Mouse (Mus musculus) CD8-positive naive resting alpha-beta T cell, adult 2 months (primary cell): ENCODE results near the gene Iltifb.
A peak's percentile ranks its signal among the peaks of the same experiment; 100 is the strongest.
"Not testable (repeated sequence)": the region's sequence is repeated elsewhere in the genome, so short reads cannot be mapped to it uniquely, and the experiment has no call there.

Experiments used
- DNase-seq, 2 experiments: peaks; one replicate each; pipeline ENCODE4 v3.0.0; 2022; ENCODE audit warnings: low read depth in 2 of 2, low spot score in 2 of 2

Gene Iltifb

DNA sequence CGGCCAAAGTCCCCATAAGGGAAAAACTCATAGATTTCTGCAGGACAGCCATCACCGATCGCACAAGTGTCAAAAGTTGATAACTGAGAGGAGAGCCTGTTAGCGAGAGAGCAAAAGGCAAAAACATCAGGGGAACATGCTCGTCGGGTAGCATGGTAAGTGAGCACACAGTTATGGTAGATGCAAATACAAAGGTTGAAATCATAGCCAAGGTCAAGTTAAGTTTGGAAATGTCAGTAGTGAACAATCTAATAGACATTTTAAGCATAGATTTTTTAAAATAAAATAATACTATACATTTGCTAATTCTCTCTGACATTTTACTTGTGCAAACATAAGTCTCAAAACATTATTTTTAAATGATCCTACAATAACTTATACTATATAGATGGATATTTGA lies at the start of gene Iltifb:
Gene Iltifb (minus strand): TSS at position 101 of the 400 bp plus-strand sequence.
- no peak for DNase-seq

DNA sequence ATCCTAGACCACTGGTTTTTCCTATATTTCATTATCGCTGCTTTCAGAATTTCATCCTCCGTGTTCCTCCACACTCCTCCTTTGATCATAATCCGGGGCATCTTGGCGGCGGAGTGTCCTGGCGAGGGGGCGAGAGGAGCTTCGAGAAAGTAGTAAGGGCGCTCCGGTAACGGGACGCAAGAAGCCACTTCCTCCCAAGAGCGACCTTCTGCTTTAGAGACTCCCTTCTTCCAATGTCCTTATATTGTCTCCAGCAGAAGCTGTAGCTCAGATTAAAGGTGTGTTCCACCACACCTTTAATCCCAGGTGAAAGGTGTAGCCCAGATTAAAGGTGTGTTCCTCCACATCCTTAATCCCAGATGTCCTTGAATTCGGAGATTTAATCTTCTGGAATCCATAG lies 48.3 kb upstream of the Iltifb start, which contains the start of gene Gm9046:
Gene Gm9046 (minus strand): TSS at position 101 of the 400 bp plus-strand sequence.
- DNase-seq = not testable (repeated sequence)

DNA sequence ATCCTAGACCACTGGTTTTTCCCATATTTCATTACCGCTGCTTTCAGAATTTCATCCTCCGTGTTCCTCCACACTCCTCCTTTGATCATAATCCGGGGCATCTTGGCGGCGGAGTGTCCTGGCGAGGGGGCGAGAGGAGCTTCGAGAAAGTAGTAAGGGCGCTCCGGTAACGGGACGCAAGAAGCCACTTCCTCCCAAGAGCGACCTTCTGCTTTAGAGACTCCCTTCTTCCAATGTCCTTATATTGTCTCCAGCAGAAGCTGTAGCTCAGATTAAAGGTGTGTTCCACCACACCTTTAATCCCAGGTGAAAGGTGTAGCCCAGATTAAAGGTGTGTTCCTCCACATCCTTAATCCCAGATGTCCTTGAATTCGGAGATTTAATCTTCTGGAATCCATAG lies 42.9 kb upstream of the Iltifb start, which contains the start of gene Gm9045:
Gene Gm9045 (minus strand): TSS at position 101 of the 400 bp plus-strand sequence.
- not testable (repeated sequence) for DNase-seq

DNA sequence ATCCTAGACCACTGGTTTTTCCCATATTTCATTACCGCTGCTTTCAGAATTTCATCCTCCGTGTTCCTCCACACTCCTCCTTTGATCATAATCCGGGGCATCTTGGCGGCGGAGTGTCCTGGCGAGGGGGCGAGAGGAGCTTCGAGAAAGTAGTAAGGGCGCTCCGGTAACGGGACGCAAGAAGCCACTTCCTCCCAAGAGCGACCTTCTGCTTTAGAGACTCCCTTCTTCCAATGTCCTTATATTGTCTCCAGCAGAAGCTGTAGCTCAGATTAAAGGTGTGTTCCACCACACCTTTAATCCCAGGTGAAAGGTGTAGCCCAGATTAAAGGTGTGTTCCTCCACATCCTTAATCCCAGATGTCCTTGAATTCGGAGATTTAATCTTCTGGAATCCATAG lies 37.5 kb upstream of the Iltifb start, which contains the start of gene Gm9044:
Gene Gm9044 (minus strand): TSS at position 101 of the 400 bp plus-strand sequence.
- DNase-seq = not testable (repeated sequence)

DNA sequence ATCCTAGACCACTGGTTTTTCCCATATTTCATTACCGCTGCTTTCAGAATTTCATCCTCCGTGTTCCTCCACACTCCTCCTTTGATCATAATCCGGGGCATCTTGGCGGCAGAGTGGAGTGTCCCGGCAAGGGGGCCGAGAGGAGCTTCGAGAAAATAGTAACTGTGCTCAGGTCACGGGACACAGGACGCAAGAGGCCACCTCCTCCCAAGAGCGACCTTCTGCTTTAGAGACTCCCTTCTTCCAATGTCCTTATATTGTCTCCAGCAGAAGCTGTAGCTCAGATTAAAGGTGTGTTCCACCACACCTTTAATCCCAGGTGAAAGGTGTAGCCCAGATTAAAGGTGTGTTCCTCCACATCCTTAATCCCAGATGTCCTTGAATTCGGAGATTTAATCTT lies 32.0 kb upstream of the Iltifb start, which contains the start of gene Gm9040:
Gene Gm9040 (minus strand): TSS at position 101 of the 400 bp plus-strand sequence.
- not testable (repeated sequence) for DNase-seq

DNA sequence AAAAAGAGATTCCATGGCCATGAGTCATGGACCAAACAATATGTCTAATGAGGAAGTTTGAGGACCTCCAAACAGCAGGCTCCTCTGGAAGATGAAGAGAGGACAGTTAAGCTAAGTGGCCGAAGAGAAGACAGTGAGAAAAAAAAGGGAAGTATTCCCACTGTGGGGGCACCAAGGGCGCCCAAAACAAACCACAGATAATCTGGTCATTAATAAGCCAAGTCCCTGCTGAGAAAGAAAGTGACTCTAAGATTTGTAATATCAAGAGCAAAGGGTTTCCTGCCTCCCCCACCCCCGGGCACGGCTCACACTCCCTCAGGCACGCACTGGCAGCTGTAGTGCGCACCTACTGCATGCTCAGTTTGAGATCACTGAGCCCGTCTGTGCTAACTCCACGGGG lies 24.2 kb upstream of the Iltifb start:
- DNase-seq = no peak

DNA sequence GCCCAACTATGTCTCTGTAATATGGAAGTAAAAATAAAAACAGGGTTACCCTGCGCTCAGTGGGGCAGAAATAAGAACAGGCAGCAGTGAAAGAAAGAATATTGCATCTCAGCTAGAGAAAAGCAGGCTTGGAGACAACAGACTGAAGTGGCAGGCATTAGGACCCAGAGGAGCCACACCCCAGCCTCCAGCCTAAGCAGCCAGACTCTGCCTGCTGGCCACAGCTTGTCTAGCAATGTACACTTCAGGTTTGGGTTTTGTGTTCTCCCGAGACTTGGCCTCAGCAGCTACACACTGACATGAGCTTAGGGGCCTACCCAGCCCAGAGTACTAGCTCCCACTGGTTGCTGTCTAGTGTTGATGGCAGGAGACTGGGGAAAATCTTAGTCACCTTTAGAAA lies 7.3 kb upstream of the Iltifb start:
- DNase-seq = not testable (repeated sequence)

DNA sequence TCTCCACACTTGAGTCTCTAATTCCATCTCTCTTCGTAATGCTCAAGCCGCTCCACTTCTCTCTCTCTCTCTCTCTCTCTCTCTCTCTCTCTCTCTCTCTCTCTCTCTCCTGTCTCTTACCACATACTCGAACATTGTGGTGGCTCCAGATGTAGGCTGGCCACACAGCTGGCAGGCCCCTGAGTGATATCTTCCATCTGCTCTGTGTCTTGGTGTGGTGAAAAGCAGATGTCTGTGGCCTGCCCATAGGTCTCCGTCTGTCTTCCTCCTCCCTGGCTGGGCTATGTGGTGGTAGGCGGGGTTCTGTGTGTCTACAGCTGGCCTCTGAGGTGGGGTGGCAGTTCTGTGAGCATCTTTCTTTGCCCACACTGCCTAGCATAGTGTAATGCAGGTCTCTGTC lies 11.8 kb downstream of the Iltifb start:
- not testable (repeated sequence) for DNase-seq

DNA sequence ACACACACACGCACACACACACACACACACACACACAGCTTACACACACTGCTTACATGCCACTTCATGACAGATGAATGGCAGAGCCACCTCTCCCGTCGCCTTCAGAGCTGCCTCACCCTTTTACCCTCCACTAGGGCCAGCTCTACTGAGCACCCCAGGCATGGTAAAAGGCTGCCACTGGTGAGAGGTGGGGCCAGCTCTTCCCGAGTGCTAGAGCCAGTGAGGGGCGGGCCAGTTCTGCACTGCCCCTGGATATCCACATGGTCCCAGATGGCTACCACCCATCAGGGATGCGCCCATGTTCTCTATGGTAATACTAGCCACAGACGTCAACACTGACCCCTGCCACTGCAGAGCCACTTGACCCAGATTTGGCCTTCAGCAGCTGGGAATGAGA lies 12.3 kb downstream of the Iltifb start:
- DNase-seq = not testable (repeated sequence)

DNA sequence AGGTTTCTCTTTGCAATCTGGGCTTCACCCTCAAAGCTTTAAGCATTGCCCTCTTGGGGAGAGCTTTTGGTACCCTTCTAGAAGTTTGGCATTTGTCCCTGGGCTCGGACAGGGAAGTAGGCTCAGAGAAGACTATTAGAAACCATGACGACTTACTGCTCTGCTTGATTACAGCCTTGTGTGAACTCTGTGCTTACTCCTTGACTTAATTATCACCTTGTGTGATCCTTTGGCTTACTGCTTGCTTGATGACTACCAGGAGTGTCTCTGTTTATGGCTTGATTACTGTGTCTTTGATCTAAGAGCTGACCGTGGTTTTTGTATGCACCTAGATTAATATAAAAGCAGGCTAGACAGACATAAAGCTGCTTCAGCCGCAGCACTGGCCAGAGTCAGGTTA lies 16.8 kb downstream of the Iltifb start:
- not testable (repeated sequence) for DNase-seq

DNA sequence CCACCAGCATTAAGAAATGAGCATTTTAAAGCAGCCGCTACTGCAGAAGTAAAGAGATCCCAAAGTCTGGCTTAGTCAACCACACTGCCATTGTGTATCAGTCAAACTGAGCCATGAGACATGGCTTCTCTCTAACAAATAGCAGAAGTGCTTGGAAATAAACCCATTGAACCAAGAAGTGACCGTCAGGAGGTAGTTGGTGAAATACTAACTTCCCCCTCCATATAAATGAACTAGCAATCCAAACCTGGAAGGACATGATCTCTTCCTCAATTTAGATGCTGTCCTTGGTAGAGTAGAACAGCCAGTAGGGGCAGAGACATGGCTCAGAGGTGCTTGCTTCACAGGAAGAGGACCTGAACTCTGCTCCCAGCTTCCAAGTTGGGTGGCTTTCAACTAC lies 23.4 kb downstream of the Iltifb start:
- not testable (repeated sequence) for DNase-seq

DNA sequence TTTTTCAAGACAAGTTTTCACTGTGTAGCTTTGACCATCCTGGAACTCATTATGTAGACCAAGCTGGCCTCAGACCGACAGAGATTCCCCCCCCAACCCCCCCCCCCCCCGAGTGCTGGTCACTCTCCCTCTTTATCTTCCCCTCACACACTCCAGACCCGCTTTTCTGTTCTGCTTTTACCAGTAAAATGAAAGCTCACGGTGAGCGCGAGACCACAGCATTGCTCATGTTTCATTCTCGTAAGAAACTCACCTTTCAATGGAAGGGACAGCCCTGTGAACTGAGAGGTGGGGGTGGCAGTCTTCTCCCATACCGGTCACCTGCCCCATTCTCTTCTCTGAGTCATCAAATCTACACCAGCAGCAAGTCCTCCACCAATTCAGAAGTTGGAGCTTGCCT lies 26.0 kb downstream of the Iltifb start:
- DNase-seq = not testable (repeated sequence)

DNA sequence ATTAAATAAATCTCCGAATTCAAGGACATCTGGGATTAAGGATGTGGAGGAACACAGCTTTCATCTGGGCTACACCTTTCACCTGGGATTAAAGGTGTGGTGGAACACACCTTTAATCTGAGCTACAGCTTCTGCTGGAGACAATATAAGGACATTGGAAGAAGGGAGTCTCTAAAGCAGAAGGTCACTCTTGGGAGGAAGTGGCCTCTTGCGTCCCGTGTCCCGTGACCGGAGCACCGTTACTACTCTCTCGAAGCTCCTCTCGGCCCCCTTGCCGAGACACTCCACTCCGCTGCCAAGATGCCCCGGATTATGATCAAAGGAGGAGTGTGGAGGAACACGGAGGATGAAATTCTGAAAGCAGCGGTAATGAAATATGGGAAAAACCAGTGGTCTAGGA lies 36.5 kb downstream of the Iltifb start, which contains the start of gene Gm32802:
Gene Gm32802 (plus strand): TSS at position 301 of the 400 bp plus-strand sequence.
- DNase-seq = not testable (repeated sequence)

DNA sequence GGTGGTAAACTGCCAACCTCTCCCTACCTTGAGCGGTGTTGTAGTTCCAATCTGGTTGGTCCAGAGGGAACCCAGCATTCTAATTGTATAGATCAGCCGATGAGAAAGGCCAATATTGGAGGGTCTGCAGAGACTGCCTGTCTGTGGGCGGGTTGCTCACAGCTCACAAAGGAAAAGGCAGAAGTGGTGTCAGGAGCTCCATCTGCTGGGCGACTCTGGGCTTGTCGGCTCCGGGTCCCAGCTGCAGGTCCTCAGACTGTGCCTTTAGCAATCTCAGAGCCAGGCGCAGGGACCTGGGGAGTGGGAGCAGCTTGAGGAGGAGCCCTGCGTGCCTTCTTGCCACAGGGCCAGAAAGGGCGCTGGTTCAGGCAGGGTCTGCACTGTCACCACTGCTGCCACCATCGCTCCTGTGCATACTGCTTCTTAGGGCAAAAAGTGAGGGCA lies 44.0 kb downstream of the Iltifb start:
- peak in 1 of 2 experiments; percentile 0 for DNase-seq

DNA sequence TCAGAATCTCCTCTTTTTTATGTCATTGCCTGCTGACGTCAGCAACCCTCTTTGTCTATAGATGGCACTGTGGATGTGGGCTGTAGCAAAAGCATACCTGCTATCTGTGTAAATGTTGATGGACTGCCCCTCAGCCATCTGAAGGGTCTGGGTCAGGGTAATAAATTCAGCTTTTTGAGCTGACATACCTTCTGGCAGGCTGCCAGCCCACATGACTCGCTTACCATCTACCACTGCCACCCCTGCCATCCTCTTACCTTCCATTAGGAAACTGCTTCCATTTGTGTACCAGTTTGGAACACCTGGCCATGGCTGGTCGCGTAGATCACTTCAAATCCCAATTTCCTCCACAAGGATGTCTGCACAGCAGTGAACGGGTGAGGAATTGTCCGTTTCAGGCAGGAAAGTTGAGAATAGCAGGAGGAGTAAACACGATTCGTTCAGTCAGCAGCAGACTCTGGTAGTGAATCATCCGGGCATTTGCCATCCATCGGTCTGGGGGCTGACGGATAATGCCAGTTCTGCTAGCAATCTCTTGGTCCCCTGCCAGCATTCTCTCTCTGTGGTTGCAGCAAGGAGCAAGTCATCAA lies 45.7 kb downstream of the Iltifb start:
- DNase-seq = peak in 1 of 2 experiments; percentile 0

DNA sequence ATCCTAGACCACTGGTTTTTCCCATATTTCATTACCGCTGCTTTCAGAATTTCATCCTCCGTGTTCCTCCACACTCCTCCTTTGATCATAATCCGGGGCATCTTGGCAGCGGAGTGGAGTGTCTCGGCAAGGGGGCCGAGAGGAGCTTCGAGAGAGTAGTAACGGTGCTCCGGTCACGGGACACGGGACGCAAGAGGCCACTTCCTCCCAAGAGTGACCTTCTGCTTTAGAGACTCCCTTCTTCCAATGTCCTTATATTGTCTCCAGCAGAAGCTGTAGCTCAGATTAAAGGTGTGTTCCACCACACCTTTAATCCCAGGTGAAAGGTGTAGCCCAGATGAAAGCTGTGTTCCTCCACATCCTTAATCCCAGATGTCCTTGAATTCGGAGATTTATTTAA lies 54.2 kb downstream of the Iltifb start, which contains the start of gene Gm32717:
Gene Gm32717 (minus strand): TSS at position 101 of the 400 bp plus-strand sequence.
- not testable (repeated sequence) for DNase-seq
